ENCODE assay signal across 34 mouse cellular contexts in genomic region chr11:83562311-83562887, GRCm38 (mm10). TPM values are rescaled to one million over a fixed set of nuclear protein-coding genes. Genes with fewer than 3 reads are reported as not detected.
DNase-seq lines count a peak whose midpoint lies in the region; ATAC-seq and TF ChIP-seq lines count a peak whose summit lies in the region.
"Had no signal": no experiment of that assay in that cellular context is flagged by ENCODE, and none has a peak within 500 bp of the region (broad histone marks: within the 10 kb centered on the region; RNA-seq: fewer than 3 reads in every experiment).

No protein-coding gene starts in this region.

- no peak overlapping the region for H3K9ac ChIP-seq in liver, embryonic 11.5 days (ENCODE audit: low read depth, low read length)
- no peak overlapping the region for H3K9ac ChIP-seq in liver, embryonic 13.5 days
- H3K9ac ChIP-seq in liver, postnatal 0 days (replicated peaks), result no peak overlapping the region
- no peak overlapping the region for H3K9ac ChIP-seq in heart, embryonic 11.5 days (ENCODE audit: low read depth, low read length)
- H3K9ac ChIP-seq: embryonic facial prominence, embryonic 13.5 days; forebrain, embryonic 12.5 days; forebrain, embryonic 15.5 days; hindbrain, embryonic 12.5 days; hindbrain, embryonic 15.5 days had no signal

- ATAC-seq in liver, embryonic 11.5 days (replicated peaks; ENCODE audit: low FRiP score), result no peak
- ATAC-seq in liver, embryonic 13.5 days (ENCODE audit: low read depth), result peak; percentile 36; the same call in 1 of the 2 replicates
- ATAC-seq in liver, postnatal 0 days, result peak; percentile 92
- ATAC-seq in heart, embryonic 11.5 days (replicated peaks; ENCODE audit: insufficient number of reproducible peaks, low FRiP score, low TSS enrichment), result no peak
- ATAC-seq: CD4-positive, CD25-positive, alpha-beta regulatory T cell, adult 4 months; forebrain, embryonic 15.5 days had no signal

- 50% methylated on average over 6 of the region's 6 CpGs for WGBS in liver, embryonic 11.5 days
- 36% methylated on average over 6 of the region's 6 CpGs for WGBS in liver, embryonic 13.5 days (ENCODE audit: insufficient replicate concordance)
- WGBS in liver, postnatal 0 days (ENCODE audit: insufficient replicate concordance), result 41% methylated on average over 6 of the region's 6 CpGs
- 71% methylated on average over 6 of the region's 6 CpGs for WGBS in heart, embryonic 11.5 days (ENCODE audit: insufficient replicate concordance)

- peak; percentile 12 for DNase-seq in liver
- no peak for DNase-seq in liver, embryonic 11.5 days (ENCODE audit: low spot score)
- DNase-seq in B cell, adult 2 months, result peak; percentile 36 to 42
- DNase-seq in liver, embryonic 13.5 days, result no peak
- peak; percentile 39 for DNase-seq in liver, postnatal 0 days
- DNase-seq in left cerebral cortex, adult 18-20 months (ENCODE audit: low spot score in 2 of 2), result no peak
- DNase-seq: adrenal gland, adult 2 months; adrenal gland, postnatal 14 days; cerebellum, adult 11 months; cerebellum, adult 8-10 months; cerebellum, postnatal 10 days; cerebellum, postnatal 36 days; embryo, embryonic 11 days; gastrocnemius, postnatal 25 days; heart, adult 2 months had no signal

- no peak for TF ChIP-seq EP300 in liver, postnatal 0 days (IDR thresholded peaks at IDR 0.05; ENCODE audit: low read depth)

- no peaks in the 10 kb centered on the region for H3K4me1 ChIP-seq in liver, embryonic 11.5 days (replicated peaks; ENCODE audit: control insufficient read depth, insufficient read depth, low read length)
- no peaks in the 10 kb centered on the region for H3K4me1 ChIP-seq in liver, embryonic 13.5 days (replicated peaks)
- H3K4me1 ChIP-seq in liver, postnatal 0 days (ENCODE audit: insufficient read depth), result peaks cover 13% of the 10 kb centered on the region
- no peaks in the 10 kb centered on the region for H3K4me1 ChIP-seq in heart, embryonic 11.5 days (ENCODE audit: control insufficient read depth, insufficient read depth, low read length)
- H3K4me1 ChIP-seq: embryonic facial prominence, embryonic 10.5 days; embryonic facial prominence, embryonic 13.5 days; forebrain, embryonic 12.5 days; forebrain, embryonic 15.5 days; heart, embryonic 10.5 days; hindbrain, embryonic 12.5 days; hindbrain, embryonic 15.5 days had no signal

- H3K4me3 ChIP-seq in liver, embryonic 11.5 days (ENCODE audit: low read depth, low read length), result no peak overlapping the region
- no peak overlapping the region for H3K4me3 ChIP-seq in liver, embryonic 13.5 days (replicated peaks)
- no peak overlapping the region for H3K4me3 ChIP-seq in liver, postnatal 0 days (ENCODE audit: low read depth, low read length)
- no peak overlapping the region for H3K4me3 ChIP-seq in heart, embryonic 11.5 days (ENCODE audit: low read depth, low read length)
- H3K4me3 ChIP-seq: embryonic facial prominence, embryonic 10.5 days; embryonic facial prominence, embryonic 13.5 days; erythroblast, embryonic 14.5 days; forebrain, embryonic 12.5 days; forebrain, embryonic 15.5 days; heart, adult 2 months; heart, embryonic 10.5 days; hindbrain, embryonic 12.5 days; hindbrain, embryonic 15.5 days had no signal

- H3K9me3 ChIP-seq in liver, embryonic 11.5 days (ENCODE audit: control insufficient read depth, low read length), result no peaks in the 10 kb centered on the region
- no peaks in the 10 kb centered on the region for H3K9me3 ChIP-seq in liver, embryonic 13.5 days (replicated peaks)
- no peaks in the 10 kb centered on the region for H3K9me3 ChIP-seq in liver, postnatal 0 days (ENCODE audit: low read length)
- no peaks in the 10 kb centered on the region for H3K9me3 ChIP-seq in heart, embryonic 11.5 days (replicated peaks; ENCODE audit: control insufficient read depth, low read length)
- H3K9me3 ChIP-seq: embryonic facial prominence, embryonic 10.5 days; embryonic facial prominence, embryonic 13.5 days; forebrain, embryonic 12.5 days; forebrain, embryonic 15.5 days; heart, embryonic 10.5 days; hindbrain, embryonic 12.5 days; hindbrain, embryonic 15.5 days had no signal

- no peaks in the 10 kb centered on the region; the same call in 1 of the 2 replicates for H3K27me3 ChIP-seq in liver, embryonic 11.5 days (replicated peaks; ENCODE audit: control insufficient read depth, insufficient read depth, low read length)
- H3K27me3 ChIP-seq in liver, embryonic 13.5 days, result no peaks in the 10 kb centered on the region
- no peaks in the 10 kb centered on the region for H3K27me3 ChIP-seq in liver, postnatal 0 days (ENCODE audit: insufficient read depth, low read length)
- H3K27me3 ChIP-seq in heart, embryonic 11.5 days (ENCODE audit: control insufficient read depth, insufficient read depth, low read length), result no peaks in the 10 kb centered on the region
- H3K27me3 ChIP-seq: embryonic facial prominence, embryonic 13.5 days; forebrain, embryonic 12.5 days; forebrain, embryonic 15.5 days; hindbrain, embryonic 12.5 days; hindbrain, embryonic 15.5 days had no signal

- no peak overlapping the region for H3K27ac ChIP-seq in liver, embryonic 11.5 days (ENCODE audit: low read depth, low read length)
- H3K27ac ChIP-seq in liver, embryonic 13.5 days, result no peak overlapping the region; the same call in 1 of the 2 replicates
- peak overlapping the region; percentile 76 for H3K27ac ChIP-seq in liver, postnatal 0 days (ENCODE audit: low read depth)
- no peak overlapping the region for H3K27ac ChIP-seq in heart, embryonic 11.5 days (ENCODE audit: low read depth, low read length)
- H3K27ac ChIP-seq: embryonic facial prominence, embryonic 10.5 days; embryonic facial prominence, embryonic 13.5 days; forebrain, embryonic 12.5 days; forebrain, embryonic 15.5 days; heart, adult 2 months; heart, embryonic 10.5 days; hindbrain, embryonic 12.5 days; hindbrain, embryonic 15.5 days had no signal

- H3K4me2 ChIP-seq in liver, embryonic 11.5 days, result no peak overlapping the region
- no peak overlapping the region for H3K4me2 ChIP-seq in liver, embryonic 13.5 days
- no peak overlapping the region for H3K4me2 ChIP-seq in liver, postnatal 0 days (ENCODE audit: low read depth, low read length)
- H3K4me2 ChIP-seq in heart, embryonic 11.5 days, result no peak overlapping the region
- H3K4me2 ChIP-seq: embryonic facial prominence, embryonic 13.5 days; forebrain, embryonic 12.5 days; forebrain, embryonic 15.5 days; hindbrain, embryonic 12.5 days; hindbrain, embryonic 15.5 days had no signal

- no peak for TF ChIP-seq CTCF in liver, postnatal 0 days (IDR thresholded peaks at IDR 0.05; ENCODE audit: low read depth)

- H3K36me3 ChIP-seq in liver, embryonic 11.5 days (ENCODE audit: control insufficient read depth, insufficient read depth, low read length), result no peaks in the 10 kb centered on the region
- no peaks in the 10 kb centered on the region for H3K36me3 ChIP-seq in liver, embryonic 13.5 days
- no peaks in the 10 kb centered on the region for H3K36me3 ChIP-seq in liver, postnatal 0 days (replicated peaks; ENCODE audit: insufficient read depth, low read length)
- no peaks in the 10 kb centered on the region for H3K36me3 ChIP-seq in heart, embryonic 11.5 days (ENCODE audit: control insufficient read depth, insufficient read depth, low read length)
- H3K36me3 ChIP-seq: embryonic facial prominence, embryonic 10.5 days; embryonic facial prominence, embryonic 13.5 days; forebrain, embryonic 12.5 days; forebrain, embryonic 15.5 days; heart, embryonic 10.5 days; hindbrain, embryonic 12.5 days; hindbrain, embryonic 15.5 days had no signal

RNA-seq across cellular contexts. Expression of gene Ccl9, which starts 16.0 kb away (rescaled TPM):
- 5.5 and 8.7 TPM in 2 replicates for polyA plus RNA-seq in liver, embryonic 11.5 days (2014; fragmentation: Nextera tagmentation; extraction: Ambion mirVana)
- polyA plus RNA-seq in liver, embryonic 13.5 days (2015; fragmentation: Nextera tagmentation; extraction: Ambion mirVana), result 16.5 and 16.8 TPM in 2 replicates
- 92.6 and 107 TPM in 2 replicates for polyA plus RNA-seq in liver, postnatal 0 days (2015; fragmentation: Nextera tagmentation; extraction: Ambion mirVana)
- total RNA-seq in left cerebral cortex, adult 18-20 months (2021), result 1 to 10 TPM; 2.7 to 2.8 TPM
- polyA plus RNA-seq in heart, embryonic 11.5 days (2014; fragmentation: Nextera tagmentation; extraction: Ambion mirVana), result 0.48 and 1.2 TPM in 2 replicates
- polyA plus RNA-seq: CD4-positive, CD25-positive, alpha-beta regulatory T cell, adult 4 months; erythroblast, embryonic 14.5 days had no signal

RNA-seq across cellular contexts. Expression of gene Ccl6, which starts 30.5 kb away (rescaled TPM):
- 14.7 and 16.1 TPM in 2 replicates for polyA plus RNA-seq in liver, embryonic 11.5 days (2014; fragmentation: Nextera tagmentation; extraction: Ambion mirVana)
- polyA plus RNA-seq in liver, embryonic 13.5 days (2015; fragmentation: Nextera tagmentation; extraction: Ambion mirVana), result 8.5 and 8.8 TPM in 2 replicates
- polyA plus RNA-seq in liver, postnatal 0 days (2015; fragmentation: Nextera tagmentation; extraction: Ambion mirVana), result 46.9 and 55.2 TPM in 2 replicates
- under 1 TPM; 0.75 to 0.98 TPM for total RNA-seq in left cerebral cortex, adult 18-20 months (2021)
- polyA plus RNA-seq in heart, embryonic 11.5 days (2014; fragmentation: Nextera tagmentation; extraction: Ambion mirVana), result 0.65 and 0.97 TPM in 2 replicates
- total RNA-seq: MEL had no signal
- polyA plus RNA-seq: C2C12; CD4-positive, CD25-positive, alpha-beta regulatory T cell, adult 4 months; erythroblast, embryonic 14.5 days had no signal

RNA-seq across cellular contexts. Expression of gene Ccl5, which starts 32.1 kb away (rescaled TPM):
- polyA plus RNA-seq in liver, embryonic 11.5 days (2014; fragmentation: Nextera tagmentation; extraction: Ambion mirVana), result not detected in 2 replicates
- 0.21 and 0.30 TPM in 2 replicates for polyA plus RNA-seq in liver, embryonic 13.5 days (2015; fragmentation: Nextera tagmentation; extraction: Ambion mirVana)
- polyA plus RNA-seq in liver, postnatal 0 days (2015; fragmentation: Nextera tagmentation; extraction: Ambion mirVana), result 8.6 and 12.7 TPM in 2 replicates
- total RNA-seq in left cerebral cortex, adult 18-20 months (2021), result not detected
- polyA plus RNA-seq in heart, embryonic 11.5 days (2014; fragmentation: Nextera tagmentation; extraction: Ambion mirVana), result 0.35 TPM in 1 of 2 replicates, not detected in the other
- total RNA-seq: adrenal gland, postnatal 14 days; gastrocnemius, adult 8-10 months; gastrocnemius, postnatal 25 days; heart, postnatal 25 days; MEL had no signal
- polyA plus RNA-seq: embryonic facial prominence, embryonic 10.5 days; embryonic facial prominence, embryonic 13.5 days; erythroblast, embryonic 14.5 days; forebrain, embryonic 12.5 days; forebrain, embryonic 15.5 days; heart, embryonic 10.5 days; hindbrain, embryonic 12.5 days; hindbrain, embryonic 15.5 days had no signal

RNA-seq across cellular contexts. Expression of gene Heatr9, which starts 40.4 kb away (rescaled TPM):
- polyA plus RNA-seq in liver, embryonic 11.5 days (2014; fragmentation: Nextera tagmentation; extraction: Ambion mirVana), result not detected in 2 replicates
- not detected in 2 replicates for polyA plus RNA-seq in liver, embryonic 13.5 days (2015; fragmentation: Nextera tagmentation; extraction: Ambion mirVana)
- polyA plus RNA-seq in liver, postnatal 0 days (2015; fragmentation: Nextera tagmentation; extraction: Ambion mirVana), result not detected in 2 replicates
- not detected for total RNA-seq in left cerebral cortex, adult 18-20 months (2021)
- not detected in 2 replicates for polyA plus RNA-seq in heart, embryonic 11.5 days (2014; fragmentation: Nextera tagmentation; extraction: Ambion mirVana)
- total RNA-seq: adrenal gland, adult 2 months; adrenal gland, postnatal 14 days; adrenal gland, postnatal 4 days; gastrocnemius, adult 8-10 months; gastrocnemius, postnatal 25 days; heart, adult 2 months; heart, postnatal 25 days; hematopoietic stem cell, adult 5-6 weeks; MEL had no signal
- polyA plus RNA-seq: adrenal gland, adult 2 months; C2C12; cortical plate, adult 2 months; embryonic facial prominence, embryonic 10.5 days; embryonic facial prominence, embryonic 13.5 days; erythroblast, embryonic 14.5 days; forebrain, embryonic 15.5 days; heart, adult 2 months; heart, embryonic 10.5 days; heart, embryonic 14.5 days; heart, postnatal 0 days; hindbrain, embryonic 12.5 days; hindbrain, embryonic 15.5 days had no signal

Comparison
In these comparisons a context has a peak if more than half of its experiments do, and no peak if none do; other contexts are left out.
1. DNase-seq: peak in liver (single experiment), B cell, adult 2 months (2 of 2) and liver, postnatal 0 days (single experiment); none in liver, embryonic 11.5 days (single experiment), liver, embryonic 13.5 days (single experiment) and left cerebral cortex, adult 18-20 months (0 of 2).
2. ATAC-seq: peak in liver, embryonic 13.5 days (single experiment) and liver, postnatal 0 days (single experiment); none in liver, embryonic 11.5 days (single experiment) and heart, embryonic 11.5 days (single experiment).